Mouse (Mus musculus) cortical plate, adult 2 months (tissue): ENCODE measurements around the gene Pou1f1.

Experiments used
- CTCF ChIP-seq: fragments of 200-500 bp; IDR thresholded peaks from 2 replicates; pipeline ENCODE4 v1.5.1; 2011; ENCODE audit warnings: mild to moderate bottlenecking, control low read depth, low read length; ENCODE audit not compliant: insufficient read depth; ENCODE audit errors: extremely low read depth
- POLR2A ChIP-seq: fragments of 200-500 bp; IDR thresholded peaks from 2 replicates; pipeline ENCODE4 v1.6.1; 2011; ENCODE audit warnings: mild to moderate bottlenecking, low read length, control low read depth; ENCODE audit not compliant: insufficient read depth; ENCODE audit errors: extremely low read depth

DNA sequence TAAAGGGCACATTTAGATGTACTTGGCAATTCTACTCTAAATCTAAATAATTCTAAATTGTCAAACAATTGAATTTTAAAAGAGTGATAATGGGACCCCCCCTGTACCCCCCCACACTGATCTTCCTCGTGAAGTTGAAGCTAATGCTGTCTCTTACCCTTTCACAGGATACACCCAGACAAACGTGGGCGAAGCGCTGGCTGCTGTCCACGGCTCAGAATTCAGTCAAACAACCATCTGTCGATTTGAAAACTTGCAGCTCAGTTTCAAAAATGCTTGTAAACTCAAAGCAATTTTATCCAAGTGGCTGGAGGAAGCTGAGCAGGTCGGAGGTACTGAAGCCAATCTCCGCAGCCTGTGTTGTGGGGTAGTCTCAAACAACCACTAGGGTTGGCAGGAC lies 11.4 kb downstream of the Pou1f1 start:
- no peak for TF ChIP-seq CTCF
- no peak for TF ChIP-seq POLR2A
